Mouse (Mus musculus) heart, embryonic 16.5 days (tissue): Measurements from ENCODE around the gene Lmx1a. TPM values are rescaled to one million over a fixed set of nuclear protein-coding genes. Genes with fewer than 3 reads are reported as not detected.

Source experiments
- ATAC-seq: fragments of 200-750 bp; cut with Nextera tagmentation; replicated peaks from 2 replicates; pipeline ENCODE4 v1.8.0; 2017; ENCODE audit warnings: moderate number of reproducible peaks; ENCODE audit not compliant: insufficient read depth, low FRiP score; ENCODE audit errors: extremely low read depth
- H3K27ac ChIP-seq: fragments of 300-500 bp; sonication (generic); 2 replicates; pipeline ENCODE4 v1.5.1; 2014; ENCODE audit warnings: mild to moderate bottlenecking, low read length, control low read depth, moderate library complexity
- H3K27me3 ChIP-seq: fragments of 300-500 bp; sonication (generic); 2 replicates; pipeline ENCODE4 v1.6.1; 2014; ENCODE audit warnings: low read length, mixed read lengths; ENCODE audit not compliant: control insufficient read depth, insufficient read depth
- H3K36me3 ChIP-seq: fragments of 300-500 bp; sonication (generic); 2 replicates; pipeline ENCODE4 v1.6.1; 2014; ENCODE audit not compliant: control insufficient read depth, insufficient read depth
- H3K4me1 ChIP-seq: fragments of 300-500 bp; sonication (generic); 2 replicates; pipeline ENCODE4 v1.6.1; 2014; ENCODE audit warnings: low read length, mixed read lengths; ENCODE audit not compliant: control insufficient read depth, insufficient read depth
- H3K4me2 ChIP-seq: fragments of 300-500 bp; sonication (generic); 2 replicates; pipeline ENCODE4 v1.6.1; 2014; ENCODE audit warnings: low read depth, mild to moderate bottlenecking, control low read depth, low read length
- H3K4me3 ChIP-seq: fragments of 300-500 bp; sonication (generic); 2 replicates; pipeline ENCODE4 v1.5.1; 2014; ENCODE audit warnings: mild to moderate bottlenecking, control low read depth, low read length
- H3K9ac ChIP-seq: fragments of 300-500 bp; sonication (generic); 2 replicates; pipeline ENCODE4 v1.6.1; 2014; ENCODE audit warnings: low read length, control low read depth
- H3K9me3 ChIP-seq: fragments of 300-500 bp; sonication (generic); replicated peaks from 2 replicates; pipeline ENCODE4 v1.6.1; 2016; ENCODE audit warnings: low read length; ENCODE audit not compliant: control insufficient read depth
- WGBS: fragments of 180-500 bp; shearing (Covaris S2); extraction: QIAGEN DNeasy Blood & Tissue Kit; methylation state at CpG from one replicate; pipeline ENCODE4 v1.1.7; 2014; 5-methylcytosine and 5-hydroxymethylcytosine counted together
- polyA plus RNA-seq: library from polyadenylated mRNA; unstranded; fragments of >200 nt; fragmentation: Nextera tagmentation; extraction: Ambion mirVana; gene quantifications from 2 replicates; pipeline ENCODE4 v1.2.1, GENCODE M21; 2015

Lmx1a gene
- polyA plus RNA-seq, 1 experiment from 2014 or later: not detected

GRCm38 (mm10) chr1:167789448-167789847 lies 100.4 kb downstream of the Lmx1a start:
- H3K4me3 ChIP-seq: no peak overlapping the region
- no peak overlapping the region for H3K27ac ChIP-seq
- H3K36me3 ChIP-seq: no peaks in the 10 kb centered on the region
- no peak for ATAC-seq
- H3K9ac ChIP-seq: no peak overlapping the region
- no peaks in the 10 kb centered on the region; the same call in 1 of the 2 replicates for H3K27me3 ChIP-seq
- no peaks in the 10 kb centered on the region for H3K9me3 ChIP-seq
- WGBS: 74% methylated on average over 8 of the region's 8 CpGs
- H3K4me1 ChIP-seq: 0 out of 2 replicates have a peak, but pooled peaks cover 4% of the 10 kb centered on the region
- H3K4me2 ChIP-seq: no peak overlapping the region

GRCm38 (mm10) chr1:167790688-167791087 lies 101.7 kb downstream of the Lmx1a start:
- Histone ChIP-seq H3K4me2 (no peak overlapping the region), H3K4me1 (0 out of 2 replicates have a peak, but pooled peaks cover 4% of the 10 kb centered on the region), H3K27me3 (no peaks in the 10 kb centered on the region), H3K9ac (no peak overlapping the region), H3K9me3 (no peaks in the 10 kb centered on the region), H3K36me3 (no peaks in the 10 kb centered on the region), H3K4me3 (no peak overlapping the region), H3K27ac (no peak overlapping the region)
- 48% methylated on average over 3 of the region's 3 CpGs for whole genome bisulfite sequencing
- ATAC-seq: no peak

- no peak overlapping the region for H3K9ac ChIP-seq
- H3K27me3 ChIP-seq: no peaks in the 10 kb centered on the region
- H3K36me3 ChIP-seq: no peaks in the 10 kb centered on the region
- H3K27ac ChIP-seq: no peak overlapping the region
- no peak for ATAC-seq
- WGBS: 60% methylated on average over 11 of the region's 11 CpGs
- no peaks in the 10 kb centered on the region for H3K9me3 ChIP-seq
- no peak overlapping the region for H3K4me3 ChIP-seq
- no peak overlapping the region for H3K4me2 ChIP-seq
- H3K4me1 ChIP-seq: 0 out of 2 replicates have a peak, but pooled peaks cover 4% of the 10 kb centered on the region
These were observed 102.2 kb downstream of the Lmx1a start for GRCm38 (mm10) chr1:167791221-167791620.

GRCm38 (mm10) chr1:167801923-167802322 lies 112.9 kb downstream of the Lmx1a start:
- H3K4me1 ChIP-seq: no peaks in the 10 kb centered on the region
- H3K27me3 ChIP-seq: peaks cover 37% of the 10 kb centered on the region
- H3K9me3 ChIP-seq: no peaks in the 10 kb centered on the region
- no peak overlapping the region for H3K4me2 ChIP-seq
- H3K9ac ChIP-seq: no peak overlapping the region
- ATAC-seq: no peak
- H3K27ac ChIP-seq: no peak overlapping the region
- H3K4me3 ChIP-seq: no peak overlapping the region
- no peaks in the 10 kb centered on the region for H3K36me3 ChIP-seq
- WGBS: 37% methylated on average over 4 of the region's 4 CpGs

- ATAC-seq: peak; percentile 45; the same call in 1 of the 2 replicates
- Histone ChIP-seq H3K9ac (peak overlapping the region; percentile 30), H3K9me3 (no peaks in the 10 kb centered on the region), H3K4me1 (no peaks in the 10 kb centered on the region), H3K27me3 (peaks cover 37% of the 10 kb centered on the region), H3K36me3 (no peaks in the 10 kb centered on the region), H3K27ac (no peak overlapping the region), H3K4me3 (peak overlapping the region; percentile 64), H3K4me2 (peak overlapping the region; percentile 98)
- 2% methylated on average over 59 of the region's 59 CpGs for WGBS
These were observed 113.7 kb downstream of the Lmx1a start for GRCm38 (mm10) chr1:167802510-167803271.

GRCm38 (mm10) chr1:167803351-167803981 lies 114.4 kb downstream of the Lmx1a start:
- Histone ChIP-seq H3K36me3 (no peaks in the 10 kb centered on the region), H3K4me1 (no peaks in the 10 kb centered on the region), H3K9ac (no peak overlapping the region; the same call in 1 of the 2 replicates), H3K27me3 (peaks cover 40% of the 10 kb centered on the region), H3K9me3 (no peaks in the 10 kb centered on the region), H3K27ac (no peak overlapping the region), H3K4me3 (peak overlapping the region; percentile 64), H3K4me2 (peak overlapping the region; percentile 98)
- ATAC-seq: no peak
- 18% methylated on average over 10 of the region's 10 CpGs for WGBS

- peaks cover 39% of the 10 kb centered on the region for H3K27me3 ChIP-seq
- ATAC-seq: no peak
- 50% methylated on average over 7 of the region's 7 CpGs for WGBS
These were observed 115.8 kb downstream of the Lmx1a start for GRCm38 (mm10) chr1:167804836-167805235.

GRCm38 (mm10) chr1:167811141-167811540 lies 122.1 kb downstream of the Lmx1a start:
- no peaks in the 10 kb centered on the region for H3K36me3 ChIP-seq
- H3K27ac ChIP-seq: no peak overlapping the region
- WGBS: 64% methylated on average over 4 of the region's 4 CpGs
- peaks cover 8% of the 10 kb centered on the region for H3K27me3 ChIP-seq
- H3K4me3 ChIP-seq: no peak overlapping the region
- no peaks in the 10 kb centered on the region for H3K4me1 ChIP-seq
- no peaks in the 10 kb centered on the region for H3K9me3 ChIP-seq
- no peak overlapping the region for H3K4me2 ChIP-seq
- H3K9ac ChIP-seq: no peak overlapping the region
- no peak for ATAC-seq

More at GRCm38 (mm10) chr1:167804836-167805235, 115.8 kb downstream of the Lmx1a start:
- Histone ChIP-seq H3K9ac (no peak overlapping the region), H3K4me3 (no peak overlapping the region), H3K4me2 (no peak overlapping the region), H3K36me3 (no peaks in the 10 kb centered on the region), H3K9me3 (no peaks in the 10 kb centered on the region), H3K27ac (no peak overlapping the region), H3K4me1 (no peaks in the 10 kb centered on the region)

GRCm38 (mm10) chr1:167815166-167815565 lies 126.1 kb downstream of the Lmx1a start:
- 0 out of 2 replicates have a peak, but pooled peaks cover 2% of the 10 kb centered on the region for H3K27me3 ChIP-seq
- no peaks in the 10 kb centered on the region for H3K4me1 ChIP-seq
- H3K27ac ChIP-seq: no peak overlapping the region
- H3K9me3 ChIP-seq: no peaks in the 10 kb centered on the region
- no peaks in the 10 kb centered on the region for H3K36me3 ChIP-seq
- no peak overlapping the region for H3K4me3 ChIP-seq
- no peak for ATAC-seq
- no peak overlapping the region for H3K4me2 ChIP-seq
- no peak overlapping the region for H3K9ac ChIP-seq
- WGBS: 74% methylated on average over 4 of the region's 4 CpGs
